Mouse (Mus musculus) stomach, embryonic 16.5 days (tissue): ENCODE data around the gene Runx1. TPM values are rescaled to one million over a fixed set of nuclear protein-coding genes. Genes with fewer than 3 reads are reported as not detected.

ENCODE experiments used
- ATAC-seq: fragments of 200-750 bp; cut with Nextera tagmentation; 2 replicates; pipeline ENCODE4 v1.8.0; 2017; ENCODE audit warnings: moderate number of reproducible peaks, moderate TSS enrichment; ENCODE audit not compliant: insufficient read depth, low FRiP score
- H3K27ac ChIP-seq: fragments of 300-500 bp; sonication (generic); 2 replicates; pipeline ENCODE4 v1.5.1; 2014; ENCODE audit warnings: low read length
- H3K27me3 ChIP-seq: fragments of 300-500 bp; sonication (generic); 2 replicates; pipeline ENCODE4 v1.6.1; 2014; ENCODE audit warnings: low read length, control low read depth, mixed read lengths; ENCODE audit not compliant: control insufficient read depth, insufficient read depth
- H3K36me3 ChIP-seq: fragments of 300-500 bp; sonication (generic); 2 replicates; pipeline ENCODE4 v1.6.1; 2014; ENCODE audit warnings: low read length; ENCODE audit not compliant: control insufficient read depth, insufficient read depth
- H3K4me1 ChIP-seq: fragments of 300-500 bp; sonication (generic); 2 replicates; pipeline ENCODE4 v1.6.1; 2014; ENCODE audit warnings: low read length, control low read depth, mixed read lengths; ENCODE audit not compliant: control insufficient read depth, insufficient read depth
- H3K4me2 ChIP-seq: fragments of 300-500 bp; sonication (generic); 2 replicates; pipeline ENCODE4 v1.6.1; 2014; ENCODE audit warnings: low read depth, low read length, mixed read lengths
- H3K4me3 ChIP-seq: fragments of 300-500 bp; sonication (generic); replicated peaks from 2 replicates; pipeline ENCODE4 v1.5.1; 2014; ENCODE audit warnings: mild to moderate bottlenecking, low read length
- H3K9ac ChIP-seq: fragments of 300-500 bp; sonication (generic); 2 replicates; pipeline ENCODE4 v1.6.1; 2014; ENCODE audit warnings: low read length
- H3K9me3 ChIP-seq: fragments of 300-500 bp; sonication (generic); replicated peaks from 2 replicates; pipeline ENCODE4 v1.6.1; 2016; ENCODE audit warnings: low read length, control low read depth; ENCODE audit not compliant: control insufficient read depth
- WGBS: fragments of 180-500 bp; shearing (Covaris S2); extraction: QIAGEN DNeasy Blood & Tissue Kit; methylation state at CpG from one replicate; pipeline ENCODE4 v1.1.7; 2014; 5-methylcytosine and 5-hydroxymethylcytosine counted together
- polyA plus RNA-seq: library from polyadenylated mRNA; unstranded; fragments of >200 nt; fragmentation: Nextera tagmentation; extraction: Ambion mirVana; gene quantifications from 2 replicates; pipeline ENCODE4 v1.2.1, GENCODE M21; 2015

Runx1 gene
- polyA plus RNA-seq, 1 experiment from 2014 or later: 9.6 TPM

- no peak overlapping the region for H3K9ac ChIP-seq
- no peaks in the 10 kb centered on the region for H3K4me1 ChIP-seq
- H3K27ac ChIP-seq: no peak overlapping the region
- no peaks in the 10 kb centered on the region for H3K9me3 ChIP-seq
- no peak overlapping the region for H3K4me3 ChIP-seq
- no peak for ATAC-seq
- H3K4me2 ChIP-seq: no peak overlapping the region
- no peaks in the 10 kb centered on the region for H3K36me3 ChIP-seq
- H3K27me3 ChIP-seq: no peaks in the 10 kb centered on the region
- 84% methylated on average over 8 of the region's 8 CpGs for WGBS
Measured at GRCm38 (mm10) chr16:92810568-92811240, 15.2 kb downstream of the Runx1 start.

GRCm38 (mm10) chr16:92807772-92808171 lies 18.2 kb downstream of the Runx1 start:
- H3K27me3 ChIP-seq: no peaks in the 10 kb centered on the region
- no peak overlapping the region for H3K4me2 ChIP-seq
- 85% methylated on average over 8 of the region's 8 CpGs for WGBS
- H3K4me3 ChIP-seq: no peak overlapping the region
- H3K9me3 ChIP-seq: no peaks in the 10 kb centered on the region
- no peak for ATAC-seq
- no peaks in the 10 kb centered on the region for H3K36me3 ChIP-seq
- no peak overlapping the region for H3K9ac ChIP-seq
- no peaks in the 10 kb centered on the region for H3K4me1 ChIP-seq
- no peak overlapping the region for H3K27ac ChIP-seq

GRCm38 (mm10) chr16:92803076-92803580 lies 22.8 kb downstream of the Runx1 start:
- no peak overlapping the region for H3K27ac ChIP-seq
- no peak for ATAC-seq
- WGBS: 79% methylated on average over 7 of the region's 7 CpGs
- no peaks in the 10 kb centered on the region for H3K27me3 ChIP-seq
- no peak overlapping the region for H3K9ac ChIP-seq
- H3K36me3 ChIP-seq: no peaks in the 10 kb centered on the region
- no peak overlapping the region for H3K4me3 ChIP-seq
- no peaks in the 10 kb centered on the region for H3K9me3 ChIP-seq
- no peaks in the 10 kb centered on the region for H3K4me1 ChIP-seq
- H3K4me2 ChIP-seq: no peak overlapping the region

GRCm38 (mm10) chr16:92801567-92801966 lies 24.4 kb downstream of the Runx1 start:
- ATAC-seq: no peak
- no peaks in the 10 kb centered on the region for H3K27me3 ChIP-seq
- no peak overlapping the region for H3K4me2 ChIP-seq
- no peak overlapping the region for H3K27ac ChIP-seq
- no peaks in the 10 kb centered on the region for H3K9me3 ChIP-seq
- no peak overlapping the region for H3K4me3 ChIP-seq
- 58% methylated on average over 12 of the region's 12 CpGs for WGBS
- H3K36me3 ChIP-seq: no peaks in the 10 kb centered on the region
- no peaks in the 10 kb centered on the region for H3K4me1 ChIP-seq
- no peak overlapping the region for H3K9ac ChIP-seq

GRCm38 (mm10) chr16:92800845-92801244 lies 25.1 kb downstream of the Runx1 start:
- WGBS: 77% methylated on average over 5 of the region's 5 CpGs
- Histone ChIP-seq H3K4me1 (no peaks in the 10 kb centered on the region), H3K9me3 (no peaks in the 10 kb centered on the region), H3K4me2 (no peak overlapping the region), H3K27me3 (no peaks in the 10 kb centered on the region), H3K4me3 (no peak overlapping the region), H3K27ac (no peak overlapping the region), H3K9ac (no peak overlapping the region), H3K36me3 (no peaks in the 10 kb centered on the region)
- no peak for ATAC-seq

- Histone ChIP-seq H3K4me3 (no peak overlapping the region), H3K4me1 (no peaks in the 10 kb centered on the region), H3K9ac (no peak overlapping the region), H3K36me3 (no peaks in the 10 kb centered on the region), H3K9me3 (no peaks in the 10 kb centered on the region), H3K4me2 (no peak overlapping the region), H3K27me3 (no peaks in the 10 kb centered on the region), H3K27ac (no peak overlapping the region)
- ATAC-seq: no peak
- WGBS: 85% methylated on average over 7 of the region's 7 CpGs
Measured at GRCm38 (mm10) chr16:92799940-92800339, 26.0 kb downstream of the Runx1 start.

- H3K36me3 ChIP-seq: no peaks in the 10 kb centered on the region
- H3K4me3 ChIP-seq: no peak overlapping the region
Measured at GRCm38 (mm10) chr16:92794197-92794596, 31.8 kb downstream of the Runx1 start.

GRCm38 (mm10) chr16:92793741-92794140 lies 32.2 kb downstream of the Runx1 start:
- Histone ChIP-seq H3K9ac (no peak overlapping the region), H3K4me2 (no peak overlapping the region), H3K9me3 (no peaks in the 10 kb centered on the region), H3K4me3 (no peak overlapping the region), H3K4me1 (no peaks in the 10 kb centered on the region), H3K36me3 (no peaks in the 10 kb centered on the region), H3K27ac (no peak overlapping the region), H3K27me3 (no peaks in the 10 kb centered on the region)
- ATAC-seq: no peak
- 67% methylated on average over 8 of the region's 8 CpGs for WGBS

More at GRCm38 (mm10) chr16:92794197-92794596, 31.8 kb downstream of the Runx1 start:
- Histone ChIP-seq H3K27me3 (no peaks in the 10 kb centered on the region), H3K4me1 (no peaks in the 10 kb centered on the region), H3K4me2 (no peak overlapping the region), H3K9ac (no peak overlapping the region), H3K9me3 (no peaks in the 10 kb centered on the region), H3K27ac (no peak overlapping the region)
- WGBS: 44% methylated on average over 6 of the region's 6 CpGs
- ATAC-seq: no peak

GRCm38 (mm10) chr16:92792905-92793304 lies 33.0 kb downstream of the Runx1 start:
- Histone ChIP-seq H3K9me3 (no peaks in the 10 kb centered on the region), H3K4me3 (no peak overlapping the region), H3K4me2 (no peak overlapping the region), H3K27me3 (no peaks in the 10 kb centered on the region), H3K36me3 (no peaks in the 10 kb centered on the region), H3K4me1 (no peaks in the 10 kb centered on the region), H3K27ac (no peak overlapping the region), H3K9ac (no peak overlapping the region)
- ATAC-seq: no peak
- WGBS: 68% methylated on average over 4 of the region's 4 CpGs
